Mouse (Mus musculus): Measurements from ENCODE around the gene Dot1l. TPM values are rescaled to one million over a fixed set of nuclear protein-coding genes. Genes with fewer than 3 reads are reported as not detected.

Dot1l gene
- total and polyA plus RNA-seq, 2 experiments from 2014 or later, result 13.4 to 34.4 TPM

DNA sequence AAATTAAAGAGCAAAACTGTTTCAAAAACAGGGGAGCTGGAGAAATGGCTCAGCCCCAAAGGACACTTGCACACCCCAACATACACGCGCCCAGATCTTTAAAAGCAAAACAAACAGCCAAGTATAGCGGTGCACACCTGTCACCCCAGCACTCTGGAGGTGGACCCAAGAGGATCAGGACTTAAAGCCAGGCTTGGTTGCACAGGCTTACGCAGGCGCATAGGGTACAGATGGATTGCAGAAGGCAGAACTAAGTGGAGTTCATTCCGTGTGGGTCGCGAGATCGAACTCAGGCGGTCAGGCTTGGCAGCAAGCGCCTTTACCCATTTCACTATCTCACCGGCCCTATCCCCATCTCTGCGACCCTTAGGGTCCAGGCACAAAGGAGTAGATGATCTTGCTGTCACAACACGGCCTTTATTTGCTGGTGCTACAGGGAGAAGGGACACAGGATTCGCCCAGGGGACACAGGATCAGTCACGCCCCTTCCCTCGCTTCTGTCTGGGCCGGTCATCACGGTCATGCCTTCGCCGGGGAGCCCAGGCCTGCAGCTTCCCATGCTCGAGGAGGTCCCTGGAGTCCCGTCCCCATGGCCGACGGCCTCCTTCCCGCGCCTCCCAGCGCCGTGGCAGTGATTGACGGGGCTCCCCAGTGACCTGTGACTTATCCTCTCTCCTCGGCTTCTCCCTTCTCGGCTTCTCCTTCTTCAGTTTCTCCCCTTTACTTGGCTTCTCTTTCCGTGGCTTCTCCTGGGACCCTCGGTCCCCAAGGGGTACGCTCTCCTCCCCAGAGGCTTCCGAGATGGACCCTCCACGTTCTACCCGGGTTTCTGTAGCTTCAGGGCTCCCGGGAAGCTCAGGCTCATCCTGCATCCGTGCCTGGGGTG, 53.3 kb downstream of the Dot1l start:
- H3K27me3 ChIP-seq (ENCODE audit: insufficient read depth, low read length), result no peaks in the 10 kb centered on the region
- DNase-seq (ENCODE audit: low spot score), result no peak
- H3K36me3 ChIP-seq (ENCODE audit: insufficient read depth, low read length), result peaks cover 20% of the 10 kb centered on the region
- H3K9me3 ChIP-seq (ENCODE audit: low read length), result no peaks in the 10 kb centered on the region
- H3K4me2 ChIP-seq (ENCODE audit: low read depth, low read length, poor library complexity, severe bottlenecking), result peak overlapping the region; percentile 94
- peak overlapping the region; percentile 6; the same call in 1 of the 2 replicates for H3K4me3 ChIP-seq (ENCODE audit: low read depth, low read length)
- no peak for ATAC-seq (ENCODE audit: low FRiP score)
- 16% methylated on average over 40 of the region's 40 CpGs for WGBS
- no peak for TF ChIP-seq CTCF (IDR thresholded peaks at IDR 0.05)
- no peak overlapping the region for H3K27ac ChIP-seq (ENCODE audit: low read depth, low read length)
- H3K9ac ChIP-seq (replicated peaks; ENCODE audit: low read length, poor library complexity, severe bottlenecking), result 0 out of 2 replicates have a peak overlapping the region, but pooled peaks have one; percentile 19
- H3K4me1 ChIP-seq (ENCODE audit: insufficient read depth, low read length), result peaks cover 10% of the 10 kb centered on the region; the same call in 1 of the 2 replicates

DNA sequence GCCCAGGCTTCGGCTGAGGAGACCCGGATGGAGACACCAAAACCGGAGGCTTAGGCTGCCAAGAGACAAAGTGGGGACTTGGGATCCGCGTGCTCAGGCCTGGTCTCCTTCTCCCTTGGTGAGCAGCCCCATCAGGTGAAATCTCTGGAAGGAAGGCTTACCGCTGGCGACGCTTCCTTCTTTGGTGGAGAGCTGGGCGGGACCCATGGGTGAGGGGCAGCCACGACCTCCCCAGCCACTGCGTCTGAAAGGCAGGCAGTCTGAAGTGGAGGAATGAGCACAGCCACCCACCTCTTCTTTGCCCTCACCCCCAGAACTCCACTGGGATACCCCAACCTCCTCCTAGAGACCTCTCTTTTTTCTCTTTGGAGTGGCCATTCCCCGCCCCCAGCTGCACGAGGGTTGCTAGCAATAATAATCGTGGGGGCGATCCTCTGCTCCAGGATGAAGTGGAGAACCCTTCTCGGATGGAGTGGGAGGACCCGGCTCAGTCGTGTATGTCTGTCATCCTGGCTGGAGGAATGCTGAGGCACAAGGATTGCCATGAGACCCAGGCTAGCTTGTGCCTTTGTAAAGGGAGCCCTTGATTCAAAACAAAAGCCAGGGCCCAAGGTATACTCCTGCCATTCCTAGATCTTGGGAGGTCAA, 54.1 kb downstream of the Dot1l start:
- DNase-seq (ENCODE audit: low spot score), result no peak

DNA sequence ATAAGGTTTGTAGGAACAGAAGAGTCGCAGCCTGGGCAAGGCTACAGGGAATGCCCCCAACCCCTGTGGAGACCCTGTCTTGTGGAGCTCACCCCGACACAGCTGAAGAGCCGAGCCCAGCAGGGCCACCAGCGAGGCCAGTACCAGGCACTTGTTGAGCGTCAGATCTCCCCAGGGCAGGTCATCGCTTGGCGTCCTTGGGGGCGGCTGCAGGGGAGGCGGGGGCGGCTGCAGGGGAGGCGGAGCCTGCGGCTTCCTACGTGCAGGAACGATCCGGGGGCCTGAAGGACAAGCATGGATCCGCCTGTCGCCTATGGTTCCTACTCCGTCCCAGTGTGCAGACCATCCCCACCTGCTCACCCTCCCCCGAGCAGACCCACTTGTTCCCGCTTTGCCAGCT, 55.1 kb downstream of the Dot1l start:
- no peak overlapping the region for H3K27ac ChIP-seq (ENCODE audit: low read depth, low read length)
- no peaks in the 10 kb centered on the region for H3K9me3 ChIP-seq (ENCODE audit: low read length)
- H3K36me3 ChIP-seq (ENCODE audit: insufficient read depth, low read length), result 0 out of 2 replicates have a peak, but pooled peaks cover 3% of the 10 kb centered on the region
- H3K4me1 ChIP-seq (ENCODE audit: insufficient read depth, low read length), result peaks cover 10% of the 10 kb centered on the region; the same call in 1 of the 2 replicates
- no peak for TF ChIP-seq CTCF (IDR thresholded peaks at IDR 0.05)
- no peak for DNase-seq (ENCODE audit: low spot score)
- no peak overlapping the region for H3K4me2 ChIP-seq (ENCODE audit: low read depth, low read length, poor library complexity, severe bottlenecking)
- ATAC-seq (ENCODE audit: low FRiP score), result no peak
- H3K9ac ChIP-seq (replicated peaks; ENCODE audit: low read length, poor library complexity, severe bottlenecking), result no peak overlapping the region
- H3K27me3 ChIP-seq (ENCODE audit: insufficient read depth, low read length), result no peaks in the 10 kb centered on the region
- H3K4me3 ChIP-seq (ENCODE audit: low read depth, low read length), result no peak overlapping the region
- WGBS, result 4% methylated on average over 14 of the region's 20 CpGs

More for the DNA sequence above, 54.1 kb downstream of the Dot1l start:
- Histone ChIP-seq H3K27ac (ENCODE audit: low read depth, low read length) (no peak overlapping the region), H3K4me1 (ENCODE audit: insufficient read depth, low read length) (peaks cover 10% of the 10 kb centered on the region; the same call in 1 of the 2 replicates), H3K9me3 (ENCODE audit: low read length) (no peaks in the 10 kb centered on the region), H3K4me2 (ENCODE audit: low read depth, low read length, poor library complexity, severe bottlenecking) (peak overlapping the region; percentile 94), H3K36me3 (ENCODE audit: insufficient read depth, low read length) (peaks cover 12% of the 10 kb centered on the region), H3K27me3 (ENCODE audit: insufficient read depth, low read length) (no peaks in the 10 kb centered on the region), H3K4me3 (ENCODE audit: low read depth, low read length) (peak overlapping the region; percentile 6; the same call in 1 of the 2 replicates), H3K9ac (replicated peaks; ENCODE audit: low read length, poor library complexity, severe bottlenecking) (0 out of 2 replicates have a peak overlapping the region, but pooled peaks have one; percentile 19)
- no peak for TF ChIP-seq CTCF (IDR thresholded peaks at IDR 0.05)
- ATAC-seq (ENCODE audit: low FRiP score), result no peak
- WGBS, result 7% methylated on average over 15 of the region's 18 CpGs

DNA sequence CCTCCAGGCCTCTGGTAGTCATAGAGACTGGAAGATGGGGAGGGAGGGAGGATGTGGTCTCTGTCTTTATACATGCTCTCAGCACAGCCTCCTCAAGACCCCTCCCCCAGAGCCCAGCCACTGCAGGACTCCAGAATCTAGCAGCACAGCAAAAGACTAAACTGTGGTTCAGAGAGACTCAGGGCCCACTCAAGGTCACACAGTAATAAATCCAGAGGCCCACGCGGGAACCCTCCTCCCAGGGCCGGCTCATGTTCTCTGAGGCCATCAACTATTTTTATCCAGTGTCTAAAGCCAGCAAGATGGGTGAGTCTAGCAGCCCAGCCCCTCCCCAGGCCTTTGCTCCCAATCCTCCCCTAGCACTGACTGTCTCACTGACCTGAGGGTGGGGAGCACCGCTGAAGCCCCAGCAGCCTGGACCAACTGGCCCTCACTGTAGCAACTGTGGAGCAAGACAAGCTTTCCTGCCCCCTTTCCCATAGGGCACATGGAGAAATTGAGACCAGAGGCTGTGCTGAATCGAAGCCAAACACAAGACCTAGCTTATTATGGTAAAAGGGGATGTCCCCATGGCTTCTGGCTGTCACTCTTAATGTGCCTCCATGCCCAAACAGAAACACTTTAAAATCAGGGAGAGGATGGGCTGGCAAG, 57.5 kb downstream of the Dot1l start:
- no peaks in the 10 kb centered on the region for H3K9me3 ChIP-seq (ENCODE audit: low read length)
- no peak overlapping the region for H3K27ac ChIP-seq (ENCODE audit: low read depth, low read length)
- 62% methylated on average over 5 of the region's 5 CpGs for WGBS
- no peak overlapping the region for H3K4me3 ChIP-seq (ENCODE audit: low read depth, low read length)
- no peak for TF ChIP-seq CTCF (IDR thresholded peaks at IDR 0.05)
- no peak overlapping the region for H3K9ac ChIP-seq (replicated peaks; ENCODE audit: low read length, poor library complexity, severe bottlenecking)
- no peaks in the 10 kb centered on the region for H3K36me3 ChIP-seq (ENCODE audit: insufficient read depth, low read length)
- H3K4me2 ChIP-seq (ENCODE audit: low read depth, low read length, poor library complexity, severe bottlenecking), result no peak overlapping the region
- DNase-seq (ENCODE audit: low spot score), result no peak
- no peaks in the 10 kb centered on the region for H3K27me3 ChIP-seq (ENCODE audit: insufficient read depth, low read length)
- H3K4me1 ChIP-seq (ENCODE audit: insufficient read depth, low read length), result peaks cover 5% of the 10 kb centered on the region; the same call in 1 of the 2 replicates
- no peak for ATAC-seq (ENCODE audit: low FRiP score)

DNA sequence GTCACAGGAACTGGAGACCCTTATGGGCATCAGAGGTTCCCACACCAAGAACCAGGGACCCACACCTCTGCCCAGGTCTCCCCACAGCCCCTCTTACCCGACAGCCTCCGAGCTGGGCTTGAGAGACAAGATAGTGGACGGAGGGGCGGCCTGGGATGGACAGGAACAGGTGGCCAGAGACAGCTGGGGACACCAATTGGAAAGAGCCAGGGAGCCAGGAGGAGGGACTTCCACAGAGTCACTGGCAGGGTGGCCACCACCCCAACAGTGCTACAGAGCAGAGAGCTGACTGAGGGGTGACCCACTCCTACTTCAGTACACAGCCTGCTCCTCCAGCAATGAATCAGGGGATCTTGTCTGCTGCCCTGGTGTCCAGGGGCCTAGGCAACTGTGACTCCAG, 58.4 kb downstream of the Dot1l start, which contains the start of gene Jsrp1:
Gene Jsrp1, minus strand, starts transcription at position 133 of the 400 bp plus-strand sequence.
- Histone ChIP-seq H3K4me1 (ENCODE audit: insufficient read depth, low read length) (peaks cover 5% of the 10 kb centered on the region; the same call in 1 of the 2 replicates), H3K9ac (replicated peaks; ENCODE audit: low read length, poor library complexity, severe bottlenecking) (no peak within 1 kb of the TSS), H3K9me3 (ENCODE audit: low read length) (no peaks in the 10 kb centered on the region), H3K4me3 (ENCODE audit: low read depth, low read length) (no peak within 1 kb of the TSS), H3K36me3 (ENCODE audit: insufficient read depth, low read length) (no peaks in the 10 kb centered on the region), H3K4me2 (ENCODE audit: low read depth, low read length, poor library complexity, severe bottlenecking) (no peak within 1 kb of the TSS), H3K27me3 (ENCODE audit: insufficient read depth, low read length) (no peaks in the 10 kb centered on the region), H3K27ac (ENCODE audit: low read depth, low read length) (no peak within 1 kb of the TSS)
- WGBS, result 61% methylated on average over 4 of the region's 4 CpGs
- no peak for DNase-seq (ENCODE audit: low spot score)
- ATAC-seq (ENCODE audit: low FRiP score), result no peak
- TF ChIP-seq CTCF (IDR thresholded peaks at IDR 0.05), result no peak

Measured in midbrain, postnatal 0 days (tissue).